Mouse (Mus musculus) heart, embryonic 15.5 days (tissue): ENCODE measurements at regions not wholly inside any gene's neighbourhood (a gene's known extent, or its start where the extent isn't known, plus 50 kb on each side); places are given as distances from the start of the nearest gene placed in this dataset.

Source experiments
- ATAC-seq: fragments of 200-750 bp; cut with Nextera tagmentation; replicated peaks from 2 replicates; pipeline ENCODE4 v1.8.0; 2017; ENCODE audit warnings: low read depth, moderate TSS enrichment; ENCODE audit not compliant: insufficient number of reproducible peaks, insufficient read depth, low FRiP score
- H3K27ac ChIP-seq: fragments of 300-500 bp; sonication (generic); 2 replicates; pipeline ENCODE4 v1.5.1; 2015; ENCODE audit warnings: mild to moderate bottlenecking, inconsistent platforms
- H3K27me3 ChIP-seq: fragments of 300-500 bp; sonication (generic); 2 replicates; pipeline ENCODE4 v1.6.1; 2015; ENCODE audit warnings: inconsistent platforms
- H3K36me3 ChIP-seq: fragments of 300-500 bp; sonication (generic); 2 replicates; pipeline ENCODE4 v1.6.1; 2015; ENCODE audit warnings: mild to moderate bottlenecking, inconsistent platforms
- H3K4me1 ChIP-seq: fragments of 300-500 bp; sonication (generic); replicated peaks from 2 replicates; pipeline ENCODE4 v1.6.1; 2015; ENCODE audit warnings: inconsistent platforms
- H3K4me2 ChIP-seq: fragments of 300-500 bp; sonication (generic); 2 replicates; pipeline ENCODE4 v1.6.1; 2015; ENCODE audit warnings: inconsistent platforms, mild to moderate bottlenecking, moderate library complexity
- H3K4me3 ChIP-seq: fragments of 300-500 bp; sonication (generic); 2 replicates; pipeline ENCODE4 v1.5.1; 2015; ENCODE audit warnings: mild to moderate bottlenecking, inconsistent platforms
- H3K9ac ChIP-seq: fragments of 300-500 bp; sonication (generic); 2 replicates; pipeline ENCODE4 v1.6.1; 2015; ENCODE audit warnings: mild to moderate bottlenecking, inconsistent platforms
- H3K9me3 ChIP-seq: fragments of 300-500 bp; sonication (generic); replicated peaks from 2 replicates; pipeline ENCODE4 v1.6.1; 2016; ENCODE audit warnings: inconsistent platforms
- WGBS: fragments of 180-500 bp; shearing (Covaris S2); methylation state at CpG from one replicate; pipeline ENCODE4 v1.1.7; 2015; ENCODE audit warnings: mixed read lengths; 5-methylcytosine and 5-hydroxymethylcytosine counted together

GRCm38 (mm10) chr8:115856816-115857215, 149.2 kb upstream of the Maf start:
- Histone ChIP-seq H3K4me2 (no peak overlapping the region), H3K36me3 (no peaks in the 10 kb centered on the region), H3K27ac (no peak overlapping the region), H3K9me3 (no peaks in the 10 kb centered on the region), H3K27me3 (no peaks in the 10 kb centered on the region), H3K4me3 (no peak overlapping the region), H3K4me1 (no peaks in the 10 kb centered on the region), H3K9ac (no peak overlapping the region)
- 89% methylated on average over 10 of the region's 10 CpGs for WGBS
- ATAC-seq = no peak

- whole genome bisulfite sequencing = 81% methylated on average over 8 of the region's 8 CpGs
- H3K4me2 ChIP-seq = no peak overlapping the region
- no peak overlapping the region for H3K9ac ChIP-seq
- H3K36me3 ChIP-seq = no peaks in the 10 kb centered on the region
- ATAC-seq = no peak
- H3K9me3 ChIP-seq = no peaks in the 10 kb centered on the region
- no peak overlapping the region for H3K4me3 ChIP-seq
- no peaks in the 10 kb centered on the region for H3K4me1 ChIP-seq
- no peak overlapping the region for H3K27ac ChIP-seq
- H3K27me3 ChIP-seq = no peaks in the 10 kb centered on the region
These were observed 148.5 kb upstream of the Maf start for GRCm38 (mm10) chr8:115855934-115856629.

GRCm38 (mm10) chr8:115854209-115854900, 146.8 kb upstream of the Maf start:
- Histone ChIP-seq H3K4me1 (no peaks in the 10 kb centered on the region), H3K4me3 (no peak overlapping the region), H3K9me3 (no peaks in the 10 kb centered on the region), H3K27me3 (no peaks in the 10 kb centered on the region), H3K36me3 (no peaks in the 10 kb centered on the region), H3K27ac (no peak overlapping the region), H3K4me2 (no peak overlapping the region), H3K9ac (no peak overlapping the region)
- 74% methylated on average over 9 of the region's 9 CpGs for WGBS
- no peak for ATAC-seq

DNA sequence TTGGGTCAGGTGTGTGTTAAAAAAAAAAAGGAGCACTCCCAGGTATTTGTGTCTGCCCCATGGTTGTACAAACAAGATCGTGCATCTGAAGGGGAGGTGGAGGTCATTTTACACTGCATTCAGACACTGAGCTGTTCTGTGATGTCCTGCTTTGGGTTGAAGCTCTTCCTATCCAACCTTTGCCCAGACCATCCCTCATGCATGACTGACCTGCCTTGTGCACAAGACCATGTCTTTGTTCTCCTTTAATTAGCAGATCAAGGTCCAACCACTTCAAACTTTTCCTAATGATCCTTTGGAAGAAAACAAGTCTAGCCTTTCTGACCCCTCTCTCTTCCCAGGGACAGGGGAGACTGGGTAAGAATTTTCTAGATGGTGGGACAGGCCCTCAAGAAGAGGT, 143.0 kb upstream of the Maf start:
- no peaks in the 10 kb centered on the region for H3K4me1 ChIP-seq
- H3K36me3 ChIP-seq = no peaks in the 10 kb centered on the region
- H3K4me3 ChIP-seq = no peak overlapping the region
- H3K4me2 ChIP-seq = no peak overlapping the region
- no peak overlapping the region for H3K9ac ChIP-seq
- no peak for ATAC-seq
- no peaks in the 10 kb centered on the region for H3K27me3 ChIP-seq
- H3K9me3 ChIP-seq = no peaks in the 10 kb centered on the region
- H3K27ac ChIP-seq = no peak overlapping the region
- 54% methylated on average over 1 of the region's 1 CpGs for WGBS

DNA sequence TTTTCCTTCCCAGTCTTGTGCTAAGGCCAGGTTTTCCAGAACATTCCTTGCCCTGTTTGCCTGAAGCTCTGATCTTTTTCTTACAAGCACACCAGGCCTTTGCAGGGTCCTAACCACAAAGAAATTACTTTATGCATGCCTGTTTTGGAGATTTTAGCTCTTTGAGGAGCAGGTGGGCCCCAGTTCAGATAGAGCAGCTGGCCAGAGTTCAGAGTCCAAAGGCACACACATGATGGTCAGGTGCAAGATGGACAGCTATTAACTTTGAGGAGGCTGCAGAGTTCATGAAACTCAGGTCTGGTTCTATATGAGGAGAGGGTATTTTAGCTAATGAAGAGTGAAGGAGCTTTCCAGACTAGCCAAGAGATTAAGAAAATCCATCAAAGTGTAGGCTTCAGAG, 125.8 kb upstream of the Maf start:
- Histone ChIP-seq H3K9me3 (no peaks in the 10 kb centered on the region), H3K4me2 (no peak overlapping the region), H3K4me3 (no peak overlapping the region), H3K9ac (no peak overlapping the region), H3K36me3 (no peaks in the 10 kb centered on the region), H3K4me1 (no peaks in the 10 kb centered on the region), H3K27ac (no peak overlapping the region), H3K27me3 (no peaks in the 10 kb centered on the region)
- ATAC-seq = no peak

GRCm38 (mm10) chr8:115831675-115832074, 124.1 kb upstream of the Maf start:
- no peak overlapping the region for H3K4me3 ChIP-seq
- H3K9me3 ChIP-seq = no peaks in the 10 kb centered on the region
- WGBS = 30% methylated on average over 1 of the region's 1 CpGs
- H3K27ac ChIP-seq = no peak overlapping the region
- no peak overlapping the region for H3K9ac ChIP-seq
- H3K4me2 ChIP-seq = no peak overlapping the region
- H3K36me3 ChIP-seq = no peaks in the 10 kb centered on the region
- H3K27me3 ChIP-seq = no peaks in the 10 kb centered on the region
- H3K4me1 ChIP-seq = peaks cover 1% of the 10 kb centered on the region
- ATAC-seq = no peak

GRCm38 (mm10) chr8:115830012-115830662, 122.5 kb upstream of the Maf start:
- ATAC-seq = no peak
- Histone ChIP-seq H3K4me2 (no peak overlapping the region), H3K4me3 (no peak overlapping the region), H3K9ac (no peak overlapping the region), H3K27ac (no peak overlapping the region), H3K9me3 (no peaks in the 10 kb centered on the region), H3K27me3 (no peaks in the 10 kb centered on the region), H3K36me3 (no peaks in the 10 kb centered on the region), H3K4me1 (peaks cover 11% of the 10 kb centered on the region)
- 49% methylated on average over 4 of the region's 4 CpGs for WGBS

DNA sequence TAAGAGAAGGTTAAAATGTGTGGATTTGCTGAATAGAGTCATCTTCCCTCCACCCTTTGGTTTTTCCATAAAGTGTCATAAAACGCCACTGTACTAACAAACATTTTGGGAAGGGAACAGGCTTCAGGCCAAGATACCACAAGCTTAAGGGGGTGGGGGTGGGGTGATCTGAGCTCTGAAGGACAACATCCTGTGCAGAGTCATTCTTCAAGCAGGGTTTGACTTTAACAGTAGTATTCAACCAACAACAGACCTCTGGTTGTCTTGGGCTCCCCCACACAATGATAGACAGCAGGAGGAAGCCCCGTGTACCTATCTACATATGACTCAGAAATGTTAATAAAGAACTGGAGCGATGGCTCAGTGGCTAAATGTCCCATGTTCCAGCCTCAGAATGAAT, 118.9 kb upstream of the Maf start:
- H3K4me3 ChIP-seq = no peak overlapping the region
- 53% methylated on average over 3 of the region's 3 CpGs for WGBS
- H3K4me1 ChIP-seq = peaks cover 11% of the 10 kb centered on the region
- H3K9me3 ChIP-seq = no peaks in the 10 kb centered on the region
- no peaks in the 10 kb centered on the region for H3K27me3 ChIP-seq
- H3K4me2 ChIP-seq = no peak overlapping the region
- ATAC-seq = no peak
- no peaks in the 10 kb centered on the region for H3K36me3 ChIP-seq
- H3K27ac ChIP-seq = no peak overlapping the region
- H3K9ac ChIP-seq = no peak overlapping the region

GRCm38 (mm10) chr8:115825899-115826502, 118.4 kb upstream of the Maf start:
- Histone ChIP-seq H3K4me3 (no peak overlapping the region), H3K4me1 (peaks cover 11% of the 10 kb centered on the region), H3K9me3 (no peaks in the 10 kb centered on the region), H3K9ac (no peak overlapping the region), H3K4me2 (no peak overlapping the region), H3K27ac (no peak overlapping the region), H3K27me3 (no peaks in the 10 kb centered on the region), H3K36me3 (no peaks in the 10 kb centered on the region)
- no peak; the same call in 1 of the 2 replicates for ATAC-seq
- WGBS = 35% methylated on average over 5 of the region's 5 CpGs

- H3K9ac ChIP-seq = no peak overlapping the region
- no peaks in the 10 kb centered on the region for H3K9me3 ChIP-seq
- H3K27ac ChIP-seq = no peak overlapping the region
- H3K4me2 ChIP-seq = no peak overlapping the region
- ATAC-seq = no peak
- H3K4me1 ChIP-seq = peaks cover 11% of the 10 kb centered on the region
- no peaks in the 10 kb centered on the region for H3K36me3 ChIP-seq
- WGBS = 86% methylated on average over 6 of the region's 6 CpGs
- no peaks in the 10 kb centered on the region for H3K27me3 ChIP-seq
- H3K4me3 ChIP-seq = no peak overlapping the region
These were observed 116.8 kb upstream of the Maf start for GRCm38 (mm10) chr8:115824478-115824785.

- Histone ChIP-seq H3K9me3 (no peaks in the 10 kb centered on the region), H3K36me3 (no peaks in the 10 kb centered on the region), H3K4me2 (no peak overlapping the region), H3K4me3 (no peak overlapping the region), H3K4me1 (peaks cover 11% of the 10 kb centered on the region), H3K27ac (no peak overlapping the region), H3K27me3 (no peaks in the 10 kb centered on the region), H3K9ac (no peak overlapping the region)
- no peak for ATAC-seq
- 73% methylated on average over 8 of the region's 8 CpGs for WGBS
These were observed 116.3 kb upstream of the Maf start for GRCm38 (mm10) chr8:115823673-115824477.
